Mouse (Mus musculus) liver, embryonic 14.5 days (tissue): ENCODE results near the gene Hk3. TPM values are rescaled to one million over a fixed set of nuclear protein-coding genes. Genes with fewer than 3 reads are reported as not detected.

Experiments
- ATAC-seq: fragments of 200-750 bp; cut with Nextera tagmentation; 2 replicates; pipeline ENCODE4 v1.8.0; 2017; ENCODE audit warnings: moderate number of reproducible peaks, mild to moderate bottlenecking, moderate library complexity; ENCODE audit not compliant: insufficient read depth
- DNase-seq, 3 experiments: peaks; one replicate each; pipeline ENCODE4 v3.0.0-alpha.2; 2012 to 2013; ENCODE audit warnings: low read depth in 3 of 3, low spot score in 3 of 3
- H3K27ac ChIP-seq: fragments of 300-500 bp; sonication (generic); 2 replicates; pipeline ENCODE4 v1.5.1; 2014; ENCODE audit warnings: moderate library complexity, mild to moderate bottlenecking, control low read depth, inconsistent platforms
- H3K27me3 ChIP-seq: fragments of 300-500 bp; sonication (generic); 2 replicates; pipeline ENCODE4 v1.6.1; 2014; ENCODE audit warnings: mild to moderate bottlenecking, low read length, moderate library complexity; ENCODE audit not compliant: control insufficient read depth, insufficient read depth
- H3K36me3 ChIP-seq: fragments of 300-500 bp; sonication (generic); replicated peaks from 2 replicates; pipeline ENCODE4 v1.6.1; 2014; ENCODE audit warnings: low read depth; ENCODE audit not compliant: control insufficient read depth, insufficient read depth
- H3K4me1 ChIP-seq, 2 experiments: fragments of 200-500 bp in 1 of 2; fragments of 300-500 bp in 1 of 2; sonication (generic) in 1 of 2; replicated peaks; 2 replicates each; pipeline ENCODE4 v1.6.1; 2012 to 2014; ENCODE audit warnings: antibody characterized with exemption in 1 of 2, inconsistent platforms in 1 of 2, low read length in 1 of 2; ENCODE audit not compliant: control insufficient read depth in 2 of 2, insufficient read depth in 2 of 2
- H3K4me2 ChIP-seq: fragments of 300-500 bp; sonication (generic); 2 replicates; pipeline ENCODE4 v1.6.1; 2014; ENCODE audit warnings: low read depth, mild to moderate bottlenecking, control low read depth, moderate library complexity
- H3K4me3 ChIP-seq, 2 experiments: fragments of 200-500 bp in 1 of 2; fragments of 300-500 bp in 1 of 2; sonication (generic) in 1 of 2; 2 replicates each; pipeline ENCODE4 v1.5.1; 2012 to 2014; ENCODE audit warnings: low read depth in 2 of 2, low read length in 2 of 2, mild to moderate bottlenecking in 2 of 2, control low read depth in 1 of 2, inconsistent platforms in 1 of 2, moderate library complexity in 1 of 2; ENCODE audit not compliant: insufficient read depth in 1 of 2
- H3K9ac ChIP-seq: fragments of 300-500 bp; sonication (generic); replicated peaks from 2 replicates; pipeline ENCODE4 v1.6.1; 2014; ENCODE audit warnings: mild to moderate bottlenecking, control low read depth, moderate library complexity
- H3K9me3 ChIP-seq: fragments of 300-500 bp; sonication (generic); 2 replicates; pipeline ENCODE4 v1.6.1; 2016; ENCODE audit warnings: low read length, mixed read lengths; ENCODE audit not compliant: control insufficient read depth
- CTCF ChIP-seq: IDR thresholded peaks from 2 replicates; pipeline ENCODE4 v1.5.1; 2016; ENCODE audit warnings: antibody characterized with exemption, low read depth, control low read depth
- EP300 ChIP-seq: IDR thresholded peaks from 2 replicates; pipeline ENCODE4 v1.6.1; 2016; ENCODE audit warnings: antibody characterized with exemption, low read depth
- WGBS: fragments of 180-500 bp; shearing (Covaris S2); extraction: QIAGEN DNeasy Blood & Tissue Kit; methylation state at CpG from one replicate; pipeline ENCODE4 v1.1.7; 2014; ENCODE audit not compliant: insufficient replicate concordance; 5-methylcytosine and 5-hydroxymethylcytosine counted together
- polyA plus RNA-seq, 2 experiments: library from polyadenylated mRNA; depleted of rRNA in 1 of 2; stranded (reverse) in 1 of 2; unstranded in 1 of 2; fragments of >200 nt; fragmentation: Nextera tagmentation in 1 of 2; extraction: Ambion mirVana in 1 of 2; gene quantifications; 2 replicates each; pipeline versions ENCODE4 v1.2.1 to v1.2.3; 2012 to 2014

Gene Hk3
- polyA plus RNA-seq, 2 experiments, result 3.3 to 3.9 TPM

DNA sequence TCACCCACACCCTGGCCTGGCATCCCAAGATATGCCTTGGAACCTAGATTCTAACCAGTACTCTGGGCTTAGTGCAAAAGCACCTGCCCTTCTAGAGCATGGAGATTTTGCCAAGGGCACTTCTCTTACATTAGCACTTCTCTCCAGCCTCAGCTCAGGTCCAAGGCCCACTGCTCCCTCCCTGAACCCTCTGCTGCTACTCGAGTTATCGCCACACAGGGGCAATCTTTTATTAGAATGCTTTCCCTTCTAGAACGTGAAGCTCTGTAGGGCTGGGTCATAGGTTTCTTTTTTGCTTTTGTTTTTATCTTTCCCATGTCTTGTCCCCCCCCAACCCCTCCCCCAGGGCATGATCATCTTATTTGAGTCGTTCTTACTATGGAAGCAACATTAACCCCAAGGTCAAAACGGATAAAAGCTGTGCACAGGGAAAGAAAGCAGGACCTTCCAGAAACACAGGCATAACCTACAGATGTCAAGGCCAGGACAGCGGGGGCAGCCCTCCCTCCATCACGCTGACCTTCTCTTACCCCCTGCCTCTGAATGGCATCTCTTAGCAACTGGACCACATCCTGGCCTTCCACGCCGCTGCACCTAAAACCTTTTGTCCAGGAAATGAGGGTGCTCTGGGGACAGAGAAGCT is 7.4 kb downstream of the Hk3 start:
- no peaks in the 10 kb centered on the region for H3K36me3 ChIP-seq
- TF ChIP-seq EP300 (no peak), CTCF (no peak)
- H3K4me2 ChIP-seq, result no peak overlapping the region
- no peak overlapping the region for H3K4me3 ChIP-seq
- no peak for DNase-seq
- no peaks in the 10 kb centered on the region for H3K4me1 ChIP-seq
- 38% methylated on average over 9 of the region's 9 CpGs for WGBS
- no peak for ATAC-seq
- H3K27me3 ChIP-seq, result no peaks in the 10 kb centered on the region
- H3K27ac ChIP-seq, result no peak overlapping the region
- no peaks in the 10 kb centered on the region for H3K9me3 ChIP-seq
- H3K9ac ChIP-seq, result no peak overlapping the region

DNA sequence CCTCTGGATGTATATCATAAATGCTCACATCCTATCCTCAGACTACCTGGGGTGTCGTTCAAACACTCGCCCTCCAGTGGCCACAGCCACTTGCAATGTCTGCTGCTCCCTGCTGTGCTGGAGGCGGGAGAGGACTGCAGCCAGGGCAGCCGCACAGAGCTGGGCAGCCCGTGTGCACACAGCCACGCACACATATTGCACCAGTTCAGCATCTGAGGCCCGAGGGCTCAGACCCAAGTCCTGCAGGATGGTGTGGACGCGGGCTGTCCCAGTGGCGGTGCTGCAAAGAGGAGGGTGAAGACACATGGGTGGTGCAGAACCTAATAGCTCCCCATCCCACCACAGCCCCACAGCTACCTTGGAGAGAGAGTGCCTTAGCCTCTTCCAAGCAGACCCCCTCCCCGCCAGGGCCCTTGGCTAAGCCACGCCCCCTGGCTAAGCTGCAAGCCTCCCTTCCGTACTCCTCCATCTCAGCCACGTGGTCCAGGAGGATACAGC is 9.2 kb downstream of the Hk3 start:
- 12% methylated on average over 14 of the region's 14 CpGs for WGBS
- H3K36me3 ChIP-seq, result no peaks in the 10 kb centered on the region
- no peak overlapping the region for H3K4me2 ChIP-seq
- DNase-seq, result no peak
- H3K27ac ChIP-seq, result no peak overlapping the region
- TF ChIP-seq CTCF (peak; percentile 38), EP300 (no peak)
- no peaks in the 10 kb centered on the region for H3K9me3 ChIP-seq
- no peaks in the 10 kb centered on the region for H3K4me1 ChIP-seq
- no peak overlapping the region for H3K9ac ChIP-seq
- H3K4me3 ChIP-seq, result no peak overlapping the region
- no peaks in the 10 kb centered on the region for H3K27me3 ChIP-seq
- ATAC-seq, result no peak

DNA sequence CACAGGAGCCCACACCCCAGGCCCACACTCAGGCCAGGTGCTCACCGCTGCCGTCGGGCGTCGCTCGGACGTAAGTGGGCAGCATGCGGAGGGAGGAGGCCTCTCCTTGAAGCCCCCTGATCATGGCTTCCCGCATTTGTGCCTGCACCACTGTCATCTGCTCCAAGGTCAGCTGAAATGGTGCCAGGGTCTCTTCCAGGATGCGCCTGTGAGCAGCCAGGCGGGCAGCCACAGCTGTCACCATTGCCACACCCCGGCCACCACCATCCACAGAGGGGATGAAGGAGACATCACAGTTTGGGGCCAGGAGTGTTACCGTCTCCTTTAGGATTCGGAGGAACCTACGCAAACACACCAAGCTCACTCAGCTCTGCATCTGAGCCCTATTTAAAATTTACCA is 10.1 kb downstream of the Hk3 start:
- no peaks in the 10 kb centered on the region for H3K36me3 ChIP-seq
- no peak overlapping the region for H3K4me2 ChIP-seq
- H3K9me3 ChIP-seq, result no peaks in the 10 kb centered on the region
- no peak for DNase-seq
- ATAC-seq, result no peak
- H3K27me3 ChIP-seq, result no peaks in the 10 kb centered on the region
- TF ChIP-seq EP300 (no peak), CTCF (no peak)
- H3K27ac ChIP-seq, result no peak overlapping the region
- H3K9ac ChIP-seq, result no peak overlapping the region
- H3K4me3 ChIP-seq, result no peak overlapping the region
- 79% methylated on average over 15 of the region's 15 CpGs for WGBS
- no peaks in the 10 kb centered on the region for H3K4me1 ChIP-seq

DNA sequence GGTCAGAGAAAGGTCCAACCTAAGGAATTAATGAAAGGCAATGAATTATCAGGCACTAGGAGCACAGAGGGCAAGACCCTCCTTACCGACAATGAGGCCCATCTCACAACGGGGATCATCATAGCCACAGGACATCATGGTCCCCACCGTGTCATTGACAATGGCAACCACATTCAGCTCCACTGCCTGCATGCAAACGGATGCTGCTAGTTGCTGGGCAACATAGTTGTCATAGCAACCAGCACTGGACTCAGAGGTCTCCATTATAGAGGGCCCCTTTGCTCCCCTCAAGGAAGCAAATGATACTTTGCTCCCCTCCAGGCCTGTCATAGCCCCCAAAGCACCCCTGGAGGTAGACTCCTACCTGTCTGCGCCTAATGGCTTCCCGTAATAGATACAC is 12.6 kb downstream of the Hk3 start:
- TF ChIP-seq EP300, result no peak
- TF ChIP-seq CTCF, result no peak
- Histone ChIP-seq H3K4me1 (no peaks in the 10 kb centered on the region), H3K27ac (no peak overlapping the region), H3K27me3 (no peaks in the 10 kb centered on the region), H3K4me3 (no peak overlapping the region), H3K9me3 (no peaks in the 10 kb centered on the region), H3K4me2 (no peak overlapping the region), H3K36me3 (no peaks in the 10 kb centered on the region), H3K9ac (no peak overlapping the region)
- 58% methylated on average over 6 of the region's 6 CpGs for WGBS
- ATAC-seq, result no peak
- DNase-seq, result no peak

DNA sequence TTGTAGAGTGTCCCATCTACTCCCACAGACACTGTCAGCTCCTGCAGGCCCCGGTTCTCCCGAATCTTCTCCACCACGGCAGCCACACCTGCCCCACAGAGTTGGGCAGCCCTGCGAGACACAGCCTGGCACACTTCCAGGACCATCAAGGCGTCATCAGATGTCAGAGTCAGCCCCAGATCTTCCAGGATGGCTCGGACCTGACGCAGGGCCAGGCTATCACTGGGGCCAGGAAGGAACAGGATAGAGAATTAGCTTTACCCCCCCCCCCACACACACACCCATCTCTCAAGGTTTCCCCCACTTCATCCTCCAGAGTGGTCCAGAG is 14.8 kb downstream of the Hk3 start:
- Histone ChIP-seq H3K9me3 (no peaks in the 10 kb centered on the region), H3K4me3 (no peak overlapping the region), H3K4me1 (no peaks in the 10 kb centered on the region), H3K4me2 (no peak overlapping the region), H3K27ac (no peak overlapping the region), H3K27me3 (no peaks in the 10 kb centered on the region), H3K36me3 (no peaks in the 10 kb centered on the region), H3K9ac (no peak overlapping the region)
- TF ChIP-seq CTCF, result no peak
- TF ChIP-seq EP300, result no peak
- DNase-seq (no peak), ATAC-seq (no peak)
- 64% methylated on average over 7 of the region's 7 CpGs for WGBS
